Mouse (Mus musculus) cortical plate, adult 2 months (tissue): Measurements from ENCODE around the gene Cdh4.

Source experiments
- CTCF ChIP-seq: fragments of 200-500 bp; IDR thresholded peaks from 2 replicates; pipeline ENCODE4 v1.5.1; 2011; ENCODE audit warnings: mild to moderate bottlenecking, control low read depth, low read length; ENCODE audit not compliant: insufficient read depth; ENCODE audit errors: extremely low read depth
- POLR2A ChIP-seq: fragments of 200-500 bp; IDR thresholded peaks from 2 replicates; pipeline ENCODE4 v1.6.1; 2011; ENCODE audit warnings: mild to moderate bottlenecking, low read length, control low read depth; ENCODE audit not compliant: insufficient read depth; ENCODE audit errors: extremely low read depth

- TF ChIP-seq CTCF (no peak), POLR2A (no peak)
Measured at GRCm38 (mm10) chr2:179414704-179415103, 27.5 kb upstream of the Cdh4 start.
